Mouse (Mus musculus): Measurements from ENCODE around the gene Tex33. TPM values are rescaled to one million over a fixed set of nuclear protein-coding genes. Genes with fewer than 3 reads are reported as not detected.
"Not testable (repeated sequence)": the region's sequence is repeated elsewhere in the genome, so short reads cannot be mapped to it uniquely, and the experiment has no call there.

Tex33 gene
- total RNA-seq, 2 experiments from 2014 or later = not detected

GRCm38 (mm10) chr15:78334380-78334779 lies 61.3 kb downstream of the Tex33 start:
- intact Hi-C loops (cut with DNase I) = no loop called here

DNA sequence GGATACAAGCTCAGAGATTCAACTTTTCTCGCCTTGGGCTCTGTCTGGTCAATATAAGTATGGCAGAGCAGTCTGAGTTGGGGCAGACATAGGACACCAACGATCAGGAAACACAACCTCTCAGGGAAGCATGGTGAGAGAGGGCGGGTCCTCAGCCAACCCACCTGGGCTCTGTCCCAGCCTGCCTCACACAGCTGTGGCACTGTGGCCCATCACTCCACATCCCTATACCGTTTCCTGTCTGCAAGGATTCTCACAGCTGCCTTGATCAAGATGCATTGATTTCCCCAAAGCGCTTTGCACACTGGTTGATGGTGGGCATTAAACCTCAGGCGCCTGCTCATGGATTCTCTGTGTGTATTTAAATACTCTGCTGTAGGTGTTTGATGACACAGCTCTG lies 62.7 kb downstream of the Tex33 start:
- intact Hi-C loops (cut with DNase I) = no loop called here
- no peak for DNase-seq (ENCODE audit: low spot score in 2 of 2)

More at GRCm38 (mm10) chr15:78334380-78334779, 61.3 kb downstream of the Tex33 start:
- DNase-seq (ENCODE audit: low spot score in 2 of 2) = no peak

DNA sequence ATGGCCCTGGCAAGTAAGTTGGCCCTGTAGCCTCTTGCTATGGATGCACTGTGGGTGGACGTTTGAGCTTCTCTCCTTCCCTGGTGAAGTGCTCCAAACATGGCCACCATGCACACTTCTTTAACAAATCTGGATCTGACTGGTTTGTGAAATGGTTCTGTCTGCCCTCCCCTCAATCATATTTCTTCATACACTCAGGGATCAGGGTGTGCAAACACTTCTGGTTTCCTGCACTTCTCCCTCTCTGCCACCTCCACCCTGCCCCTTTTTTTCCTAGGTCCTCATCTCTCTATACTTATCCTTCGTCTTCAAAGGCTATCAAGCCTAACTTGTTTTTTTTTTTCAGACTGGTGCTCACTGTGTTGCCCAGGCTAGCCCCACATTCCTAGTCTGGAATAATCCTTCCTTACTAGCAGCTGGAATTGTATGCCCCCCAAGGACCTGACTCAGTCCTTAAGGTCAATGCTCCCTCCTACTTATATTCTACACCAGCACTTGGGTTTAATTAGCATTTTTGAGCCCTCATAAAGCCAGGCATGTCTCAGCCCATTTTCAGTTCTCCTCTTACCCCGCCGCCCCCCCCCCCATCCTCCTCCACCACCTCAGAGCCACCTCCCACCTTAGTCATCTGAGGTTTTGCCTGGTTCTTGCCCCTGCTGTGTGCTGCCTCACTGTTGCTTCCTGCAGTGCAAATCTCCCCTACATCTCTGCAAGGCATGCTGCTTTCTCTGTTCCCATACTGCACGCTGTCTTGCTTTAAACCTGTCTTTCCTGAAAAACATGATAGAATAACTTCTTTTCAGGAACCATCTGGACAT lies 64.0 kb downstream of the Tex33 start:
- intact Hi-C loops (cut with DNase I) = no loop called here
- DNase-seq (ENCODE audit: low spot score in 2 of 2) = no peak

DNA sequence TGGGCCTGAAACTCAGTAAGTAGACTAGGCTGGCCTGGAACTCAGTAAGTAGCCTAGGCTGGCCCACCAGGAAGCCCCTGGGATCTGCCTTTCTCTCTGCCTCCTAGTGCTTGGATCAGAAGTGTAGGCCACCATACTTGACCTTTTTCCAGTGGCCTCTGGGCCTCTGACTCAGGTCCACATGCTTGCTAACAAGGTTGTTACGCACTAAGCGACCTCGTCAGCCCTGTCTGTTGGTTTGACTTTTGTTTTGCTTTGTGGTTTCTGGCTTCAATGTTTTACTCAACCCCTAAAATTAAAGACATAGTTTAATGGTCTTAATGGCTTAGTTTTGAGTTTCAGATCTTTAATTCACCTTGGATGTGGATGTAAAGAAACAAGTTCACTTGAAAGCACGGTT lies 65.0 kb downstream of the Tex33 start:
- no peak for DNase-seq (ENCODE audit: low spot score in 2 of 2)
- intact Hi-C loops (cut with DNase I) = no loop called here

- not testable (repeated sequence) for DNase-seq (ENCODE audit: low spot score in 2 of 2)
Measured at GRCm38 (mm10) chr15:78329972-78330371, 65.7 kb downstream of the Tex33 start.

GRCm38 (mm10) chr15:78328520-78329097 lies 67.1 kb downstream of the Tex33 start:
- intact Hi-C loops (cut with DNase I) = no loop called here
- DNase-seq (ENCODE audit: low spot score in 2 of 2) = no peak

More at GRCm38 (mm10) chr15:78329972-78330371, 65.7 kb downstream of the Tex33 start:
- intact Hi-C loops (cut with DNase I) = not testable (repeated sequence)

Small RNA genes lying within 50 kb of the gene (microRNA-seq; reads per million reads assigned to microRNA genes)
- gene Mir7676-2 = 0 reads per million in 2 experiments

Other genes with a start within 250 kb of the Tex33 start
- gene Ift27, start 221.8 kb downstream of the Tex33 start, total RNA-seq (2021) = 10 to 100 TPM; 35.4 to 42.3 TPM
- gene Pvalb, start 189.5 kb downstream of the Tex33 start, total RNA-seq (2021) = 10 to 100 TPM; 39.1 to 46.5 TPM
- 1 to 10 TPM; 1.2 to 1.3 TPM for gene Ncf4, start 151.1 kb downstream of the Tex33 start, total RNA-seq (2021)
- gene Csf2rb2, start 90.2 kb downstream of the Tex33 start, total RNA-seq (2021) = under 1 TPM; 0.64 to 0.72 TPM
- 1 to 10 TPM; 1.5 to 1.7 TPM for gene Csf2rb, start 70.2 kb downstream of the Tex33 start, total RNA-seq (2021)
- gene Tst, start 10.0 kb upstream of the Tex33 start, total RNA-seq (2021) = 10 to 100 TPM; 30.8 to 39.2 TPM
- 10 to 100 TPM; 39.0 to 47.2 TPM for gene Mpst, start 10.5 kb upstream of the Tex33 start, total RNA-seq (2021)
- gene Kctd17, start 32.7 kb upstream of the Tex33 start, total RNA-seq (2021) = 100 to 1,000 TPM; 288 to 291 TPM
- gene Tmprss6, start 72.7 kb upstream of the Tex33 start, total RNA-seq (2021) = not detected
- under 1 TPM in 1 of 2 experiments, not detected in 1; 0.11 TPM for gene Il2rb, start 99.4 kb upstream of the Tex33 start, total RNA-seq (2021)
- gene C1qtnf6, start 135.5 kb upstream of the Tex33 start, total RNA-seq (2021) = 1 to 10 TPM; 7.7 to 9.0 TPM
- gene Sstr3, start 148.8 kb upstream of the Tex33 start, total RNA-seq (2021) = 10 to 100 TPM; 16.7 to 20.6 TPM
- 1 to 10 TPM; 2.3 to 4.6 TPM for gene Rac2, start 176.9 kb upstream of the Tex33 start, total RNA-seq (2021)
- gene Cyth4, start 201.1 kb upstream of the Tex33 start, total RNA-seq (2021) = 10 to 100 TPM; 11.6 to 12.3 TPM

Measured in left cerebral cortex, postnatal 14 days (tissue).